Mouse (Mus musculus) limb, embryonic 13.5 days (tissue): ENCODE data around the gene Ppil3. TPM values are rescaled to one million over a fixed set of nuclear protein-coding genes. Genes with fewer than 3 reads are reported as not detected.

Experiments used
- ATAC-seq: fragments of 200-750 bp; cut with Nextera tagmentation; 2 replicates; pipeline ENCODE4 v1.8.0; 2017; ENCODE audit warnings: low read depth, moderate number of reproducible peaks, moderate TSS enrichment; ENCODE audit not compliant: low FRiP score
- H3K27ac ChIP-seq: fragments of 300-500 bp; sonication (generic); 2 replicates; pipeline ENCODE4 v1.5.1; 2015; ENCODE audit warnings: inconsistent platforms, mild to moderate bottlenecking, moderate library complexity
- H3K27me3 ChIP-seq: fragments of 300-500 bp; sonication (generic); 2 replicates; pipeline ENCODE4 v1.6.1; 2015; ENCODE audit warnings: mild to moderate bottlenecking, inconsistent platforms
- H3K36me3 ChIP-seq: fragments of 300-500 bp; sonication (generic); 2 replicates; pipeline ENCODE4 v1.6.1; 2015; ENCODE audit warnings: inconsistent platforms, mild to moderate bottlenecking, moderate library complexity
- H3K4me1 ChIP-seq: fragments of 300-500 bp; sonication (generic); 2 replicates; pipeline ENCODE4 v1.6.1; 2015; ENCODE audit warnings: inconsistent platforms
- H3K4me2 ChIP-seq: fragments of 300-500 bp; sonication (generic); replicated peaks from 2 replicates; pipeline ENCODE4 v1.6.1; 2015; ENCODE audit warnings: inconsistent platforms, mild to moderate bottlenecking, moderate library complexity
- H3K4me3 ChIP-seq: fragments of 300-500 bp; sonication (generic); 2 replicates; pipeline ENCODE4 v1.5.1; 2015; ENCODE audit warnings: moderate library complexity, mild to moderate bottlenecking, inconsistent platforms
- H3K9ac ChIP-seq: fragments of 300-500 bp; sonication (generic); 2 replicates; pipeline ENCODE4 v1.6.1; 2015; ENCODE audit warnings: mild to moderate bottlenecking, inconsistent platforms
- H3K9me3 ChIP-seq: fragments of 300-500 bp; sonication (generic); 2 replicates; pipeline ENCODE4 v1.6.1; 2016; ENCODE audit warnings: inconsistent platforms
- WGBS: fragments of 180-500 bp; shearing (Covaris S2); methylation state at CpG from one replicate; pipeline ENCODE4 v1.1.7; 2015; 5-methylcytosine and 5-hydroxymethylcytosine counted together
- polyA plus RNA-seq: library from polyadenylated mRNA; unstranded; fragments of >200 nt; fragmentation: Nextera tagmentation; extraction: Ambion mirVana; gene quantifications from 2 replicates; pipeline ENCODE4 v1.2.1, GENCODE M21; 2015

Ppil3 gene
- polyA plus RNA-seq, 1 experiment from 2014 or later = 64.6 TPM

GRCm38 (mm10) chr1:58444691-58445090, 595 bp downstream of the Ppil3 start:
- no peaks in the 10 kb centered on the region for H3K27me3 ChIP-seq
- H3K4me3 ChIP-seq = peak overlapping the region; percentile 69
- 11% methylated on average over 10 of the region's 10 CpGs for WGBS
- peak overlapping the region; percentile 85 for H3K9ac ChIP-seq
- peaks cover 48% of the 10 kb centered on the region for H3K36me3 ChIP-seq
- H3K4me1 ChIP-seq = peaks cover 21% of the 10 kb centered on the region
- H3K27ac ChIP-seq = peak overlapping the region; percentile 94
- H3K4me2 ChIP-seq = peak overlapping the region; percentile 68
- H3K9me3 ChIP-seq = no peaks in the 10 kb centered on the region
- no peak for ATAC-seq

GRCm38 (mm10) chr1:58424551-58424950, 20.7 kb downstream of the Ppil3 start:
- ATAC-seq = no peak
- peaks cover 18% of the 10 kb centered on the region for H3K4me1 ChIP-seq
- H3K9ac ChIP-seq = no peak overlapping the region
- H3K4me2 ChIP-seq = peak overlapping the region; percentile 83
- no peak overlapping the region for H3K27ac ChIP-seq
- peak overlapping the region; percentile 100; the same call in 1 of the 2 replicates for H3K4me3 ChIP-seq
- peaks cover 16% of the 10 kb centered on the region for H3K36me3 ChIP-seq
- H3K27me3 ChIP-seq = no peaks in the 10 kb centered on the region
- H3K9me3 ChIP-seq = no peaks in the 10 kb centered on the region
- 88% methylated on average over 3 of the region's 3 CpGs for WGBS

- Histone ChIP-seq H3K4me3 (peak within 1 kb of the TSS; percentile 100), H3K27me3 (no peaks in the 10 kb centered on the region), H3K9ac (peak within 1 kb of the TSS; percentile 100), H3K4me1 (peaks cover 18% of the 10 kb centered on the region), H3K27ac (peak within 1 kb of the TSS; percentile 99), H3K9me3 (no peaks in the 10 kb centered on the region), H3K4me2 (peak within 1 kb of the TSS; percentile 83), H3K36me3 (peaks cover 25% of the 10 kb centered on the region)
- ATAC-seq = peak; percentile 97
- WGBS = under 1% methylated on average over 79 of the region's 79 CpGs
These were observed 21.7 kb downstream of the Ppil3 start, which contains the start of gene Clk1 for GRCm38 (mm10) chr1:58423371-58424248. Gene Clk1 (minus strand): TSS chr1:58424066.

- peaks cover 32% of the 10 kb centered on the region for H3K36me3 ChIP-seq
- H3K4me2 ChIP-seq = peak overlapping the region; percentile 83
- ATAC-seq = peak; percentile 54; the same call in 1 of the 2 replicates
- H3K4me3 ChIP-seq = peak overlapping the region; percentile 100
- WGBS = 10% methylated on average over 13 of the region's 13 CpGs
- peak overlapping the region; percentile 99; the same call in 1 of the 2 replicates for H3K27ac ChIP-seq
- peaks cover 18% of the 10 kb centered on the region for H3K4me1 ChIP-seq
- no peaks in the 10 kb centered on the region for H3K27me3 ChIP-seq
- H3K9me3 ChIP-seq = no peaks in the 10 kb centered on the region
- peak overlapping the region; percentile 100 for H3K9ac ChIP-seq
These were observed 22.4 kb downstream of the Ppil3 start for GRCm38 (mm10) chr1:58422879-58423278.

GRCm38 (mm10) chr1:58420961-58421360, 24.3 kb downstream of the Ppil3 start:
- no peak overlapping the region for H3K9ac ChIP-seq
- H3K27ac ChIP-seq = no peak overlapping the region
- 0 out of 2 replicates have a peak overlapping the region, but pooled peaks have one; percentile 100 for H3K4me3 ChIP-seq
- H3K9me3 ChIP-seq = no peaks in the 10 kb centered on the region
- H3K27me3 ChIP-seq = no peaks in the 10 kb centered on the region
- peaks cover 18% of the 10 kb centered on the region for H3K4me1 ChIP-seq
- H3K4me2 ChIP-seq = peak overlapping the region; percentile 83
- no peak for ATAC-seq
- WGBS = 76% methylated on average over 7 of the region's 7 CpGs
- peaks cover 49% of the 10 kb centered on the region for H3K36me3 ChIP-seq

GRCm38 (mm10) chr1:58420032-58420431, 25.3 kb downstream of the Ppil3 start:
- Histone ChIP-seq H3K4me2 (no peak overlapping the region), H3K4me1 (peaks cover 18% of the 10 kb centered on the region), H3K36me3 (peaks cover 57% of the 10 kb centered on the region), H3K4me3 (no peak overlapping the region), H3K27me3 (no peaks in the 10 kb centered on the region), H3K9me3 (no peaks in the 10 kb centered on the region), H3K27ac (no peak overlapping the region), H3K9ac (no peak overlapping the region)
- ATAC-seq = no peak
- 92% methylated on average over 10 of the region's 10 CpGs for WGBS

GRCm38 (mm10) chr1:58416048-58416447, 29.2 kb downstream of the Ppil3 start:
- WGBS = 89% methylated on average over 2 of the region's 2 CpGs
- no peaks in the 10 kb centered on the region for H3K9me3 ChIP-seq
- no peaks in the 10 kb centered on the region for H3K27me3 ChIP-seq
- peaks cover 4% of the 10 kb centered on the region for H3K4me1 ChIP-seq
- peaks cover 86% of the 10 kb centered on the region for H3K36me3 ChIP-seq
- no peak for ATAC-seq
- H3K4me2 ChIP-seq = no peak overlapping the region
- H3K27ac ChIP-seq = no peak overlapping the region
- H3K9ac ChIP-seq = no peak overlapping the region
- no peak overlapping the region for H3K4me3 ChIP-seq

GRCm38 (mm10) chr1:58415442-58415841, 29.8 kb downstream of the Ppil3 start:
- no peak for ATAC-seq

GRCm38 (mm10) chr1:58410776-58411175, 34.5 kb downstream of the Ppil3 start:
- no peak overlapping the region for H3K27ac ChIP-seq
- no peaks in the 10 kb centered on the region for H3K9me3 ChIP-seq
- H3K4me2 ChIP-seq = no peak overlapping the region
- ATAC-seq = no peak
- H3K27me3 ChIP-seq = no peaks in the 10 kb centered on the region
- H3K4me3 ChIP-seq = no peak overlapping the region
- H3K36me3 ChIP-seq = peaks cover 74% of the 10 kb centered on the region
- H3K9ac ChIP-seq = no peak overlapping the region
- no peaks in the 10 kb centered on the region for H3K4me1 ChIP-seq
- 87% methylated on average over 7 of the region's 7 CpGs for WGBS

More at GRCm38 (mm10) chr1:58415442-58415841, 29.8 kb downstream of the Ppil3 start:
- H3K4me3 ChIP-seq = no peak overlapping the region
- no peaks in the 10 kb centered on the region for H3K27me3 ChIP-seq
- H3K9me3 ChIP-seq = no peaks in the 10 kb centered on the region
- H3K4me1 ChIP-seq = 0 out of 2 replicates have a peak, but pooled peaks cover 2% of the 10 kb centered on the region
- peaks cover 90% of the 10 kb centered on the region for H3K36me3 ChIP-seq
- H3K27ac ChIP-seq = no peak overlapping the region
- H3K4me2 ChIP-seq = no peak overlapping the region
- no peak overlapping the region for H3K9ac ChIP-seq
- WGBS = 35% methylated on average over 1 of the region's 1 CpGs

- H3K4me2 ChIP-seq = no peak overlapping the region
- 85% methylated on average over 3 of the region's 3 CpGs for WGBS
- ATAC-seq = no peak
- H3K9ac ChIP-seq = no peak overlapping the region
- no peaks in the 10 kb centered on the region for H3K9me3 ChIP-seq
- no peaks in the 10 kb centered on the region for H3K27me3 ChIP-seq
- no peak overlapping the region for H3K4me3 ChIP-seq
- H3K27ac ChIP-seq = no peak overlapping the region
- no peaks in the 10 kb centered on the region for H3K4me1 ChIP-seq
- H3K36me3 ChIP-seq = peaks cover 73% of the 10 kb centered on the region
These were observed 35.1 kb downstream of the Ppil3 start for GRCm38 (mm10) chr1:58410198-58410588.

- Histone ChIP-seq H3K4me1 (no peaks in the 10 kb centered on the region), H3K9ac (no peak overlapping the region), H3K27ac (no peak overlapping the region), H3K4me2 (no peak overlapping the region), H3K9me3 (no peaks in the 10 kb centered on the region), H3K27me3 (no peaks in the 10 kb centered on the region), H3K4me3 (no peak overlapping the region), H3K36me3 (peaks cover 73% of the 10 kb centered on the region)
- peak; percentile 24; the same call in 1 of the 2 replicates for ATAC-seq
- WGBS = 78% methylated on average over 5 of the region's 5 CpGs
These were observed 35.6 kb downstream of the Ppil3 start for GRCm38 (mm10) chr1:58409553-58410197.

- ATAC-seq = no peak
- H3K4me2 ChIP-seq = no peak overlapping the region
- peaks cover 72% of the 10 kb centered on the region for H3K36me3 ChIP-seq
- H3K27me3 ChIP-seq = no peaks in the 10 kb centered on the region
- no peak overlapping the region for H3K4me3 ChIP-seq
- H3K9me3 ChIP-seq = no peaks in the 10 kb centered on the region
- WGBS = 86% methylated on average over 6 of the region's 6 CpGs
- no peaks in the 10 kb centered on the region for H3K4me1 ChIP-seq
- no peak overlapping the region for H3K27ac ChIP-seq
- H3K9ac ChIP-seq = no peak overlapping the region
These were observed 37.1 kb downstream of the Ppil3 start for GRCm38 (mm10) chr1:58408141-58408540.
